Mouse (Mus musculus): ENCODE data around the gene Sost. TPM values are rescaled to one million over a fixed set of nuclear protein-coding genes. Genes with fewer than 3 reads are reported as not detected.

The Sost gene
- total RNA-seq, 2 experiments from 2014 or later: 3.0 TPM; not detected in 1

DNA sequence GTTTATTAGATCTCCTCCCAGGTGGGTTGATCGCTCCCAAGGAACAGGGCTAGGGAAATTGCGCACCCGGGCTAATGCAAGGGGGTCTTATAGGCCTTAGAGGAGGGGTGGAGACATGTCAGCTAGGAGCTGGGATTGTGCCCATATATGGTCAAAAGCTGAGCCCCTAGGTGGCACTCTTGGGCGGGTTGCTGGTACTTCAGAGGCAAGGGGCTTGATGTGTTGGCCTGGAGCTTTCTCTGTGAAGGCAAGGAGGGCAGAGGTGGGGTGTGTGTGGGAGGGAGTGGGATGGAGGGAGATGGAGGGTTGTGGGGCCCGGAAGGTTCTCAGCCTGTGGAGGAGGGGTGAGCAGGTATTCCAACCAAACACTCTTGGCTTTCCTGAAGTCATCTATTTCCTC lies 20.3 kb downstream of the Sost start:
- DNase-seq: no peak

DNA sequence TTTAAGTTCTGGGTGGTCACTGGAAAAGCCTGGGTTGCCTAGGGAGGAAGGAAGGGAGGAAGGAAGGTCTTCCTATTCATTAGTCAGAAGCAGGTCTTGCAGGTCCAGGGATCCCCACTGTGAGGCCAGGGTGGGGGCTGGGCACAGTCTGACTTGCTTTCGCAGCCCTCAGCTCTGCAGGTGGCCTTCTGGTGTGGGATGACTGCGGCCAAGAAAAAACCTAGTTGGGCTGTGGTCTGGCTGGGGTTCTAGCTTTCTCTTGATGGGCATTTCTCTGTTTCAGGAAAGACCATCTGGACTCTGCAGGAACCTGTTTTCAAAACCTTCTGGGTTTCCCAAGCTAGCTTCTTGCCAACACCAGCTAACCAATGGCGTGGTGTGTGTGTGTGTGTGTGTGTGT lies 23.8 kb downstream of the Sost start:
- no peak for DNase-seq

DNA sequence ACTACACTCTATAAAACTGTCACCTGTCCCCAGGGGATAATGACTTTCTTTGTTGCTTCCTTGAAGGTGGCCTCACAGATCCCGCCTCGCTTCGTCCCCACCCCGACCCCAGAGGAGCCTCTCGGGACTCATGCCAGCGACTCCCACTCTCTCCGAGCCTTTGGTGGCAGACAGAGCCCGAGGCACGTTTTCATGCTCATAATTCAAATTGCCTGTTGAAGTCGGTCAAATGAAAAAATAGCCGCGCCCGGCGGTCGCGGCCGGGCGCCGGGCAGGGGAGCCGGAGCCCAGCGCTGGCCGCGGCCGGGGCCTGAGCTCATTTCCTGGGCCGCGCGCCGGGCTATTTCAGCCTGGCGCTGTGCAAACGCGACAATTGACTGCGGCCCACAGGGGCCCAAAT lies 29.7 kb downstream of the Sost start:
- DNase-seq: peak; percentile 47

DNA sequence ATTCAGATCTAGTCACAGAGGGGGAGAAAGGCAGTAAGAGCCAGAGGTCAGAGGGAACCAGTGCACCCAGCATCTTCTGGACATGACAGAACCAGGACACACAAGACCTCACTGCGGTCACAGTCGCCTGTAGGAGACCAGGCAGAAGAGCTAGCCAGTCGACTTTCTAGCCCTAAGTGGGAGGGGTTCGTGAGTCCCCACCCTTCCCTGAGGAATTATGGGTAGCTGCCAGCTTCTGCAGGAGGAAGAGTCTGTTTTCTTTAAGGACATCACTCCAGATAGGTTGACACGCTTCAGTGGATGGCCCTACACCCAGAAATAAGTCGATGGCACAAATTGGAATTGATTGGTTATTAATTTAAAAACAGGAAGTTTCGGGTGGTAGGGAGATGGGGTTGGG lies 30.4 kb downstream of the Sost start:
- DNase-seq: no peak

DNA sequence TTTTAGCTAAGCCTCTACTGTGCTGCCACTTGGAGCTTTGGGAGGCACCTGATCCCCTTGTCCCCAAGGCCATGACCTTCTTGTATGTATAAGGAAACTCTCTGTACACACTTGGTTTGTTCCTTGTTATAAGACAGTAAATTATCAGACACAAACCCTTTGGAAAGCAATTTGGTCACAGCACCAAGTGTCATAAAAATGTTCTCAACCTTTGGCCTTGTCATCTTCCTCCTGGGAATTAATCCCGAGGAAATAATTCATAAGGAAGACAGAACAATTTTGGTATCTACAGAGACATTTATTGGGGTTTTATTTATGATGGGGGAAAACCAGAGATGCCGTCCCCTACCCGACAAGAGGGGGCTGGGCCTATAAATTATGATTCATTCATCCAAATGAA lies 31.1 kb downstream of the Sost start:
- no peak for DNase-seq

DNA sequence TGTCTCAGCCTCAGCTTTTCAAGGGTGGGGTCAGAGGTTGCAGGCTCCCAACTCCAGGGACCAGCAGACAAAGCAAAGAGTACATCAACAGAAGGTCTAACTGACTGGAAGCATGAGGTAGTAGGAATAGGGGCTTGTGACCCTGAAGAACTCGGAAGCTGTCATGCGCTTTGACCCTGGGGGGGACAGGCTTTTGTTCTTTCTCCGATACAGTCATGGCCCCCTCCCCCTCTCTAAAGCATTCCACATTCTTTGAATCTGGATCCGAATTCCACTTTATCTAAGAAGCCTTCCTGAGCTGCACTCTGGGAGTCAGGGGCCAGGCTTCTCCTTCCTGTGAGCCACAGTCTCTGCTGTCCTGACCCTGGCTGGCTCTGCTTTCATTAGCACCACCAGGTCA lies 34.8 kb downstream of the Sost start:
- DNase-seq: no peak

DNA sequence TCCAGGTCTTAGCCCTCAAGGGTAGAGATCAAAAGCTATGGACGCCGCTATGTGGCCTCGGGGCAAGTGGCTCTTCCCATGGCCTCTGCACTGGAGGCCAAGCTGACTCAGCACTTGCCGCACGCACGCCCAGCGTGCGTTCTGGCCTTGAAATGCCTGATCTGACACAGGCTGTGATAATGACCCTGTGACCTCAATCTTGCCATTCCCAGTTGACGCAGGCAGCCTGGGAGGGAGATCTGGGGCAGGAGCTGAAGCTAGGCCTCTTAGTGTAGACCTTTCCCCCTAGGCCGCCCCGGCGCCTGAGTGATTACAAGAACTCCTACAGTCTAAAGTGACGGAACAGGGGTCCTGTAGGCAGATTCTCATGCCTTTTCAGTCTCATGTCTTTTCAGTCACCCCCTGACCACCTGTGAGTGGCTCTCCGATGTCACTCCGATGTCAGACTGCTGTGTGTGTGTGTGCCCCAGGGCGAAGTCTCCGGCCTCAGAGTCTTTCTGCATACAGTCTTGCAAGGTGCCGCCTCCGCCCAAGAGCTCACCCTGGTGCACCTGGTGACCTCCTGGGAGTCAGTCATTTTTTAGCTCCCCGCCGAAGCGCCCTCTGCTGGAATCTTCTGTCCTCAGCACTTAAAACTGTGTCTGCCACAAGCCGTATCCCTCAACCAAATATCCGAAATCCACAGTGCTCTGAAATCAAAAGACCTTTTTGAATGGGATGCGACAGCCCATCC lies 38.6 kb downstream of the Sost start:
- DNase-seq: peak; percentile 81

DNA sequence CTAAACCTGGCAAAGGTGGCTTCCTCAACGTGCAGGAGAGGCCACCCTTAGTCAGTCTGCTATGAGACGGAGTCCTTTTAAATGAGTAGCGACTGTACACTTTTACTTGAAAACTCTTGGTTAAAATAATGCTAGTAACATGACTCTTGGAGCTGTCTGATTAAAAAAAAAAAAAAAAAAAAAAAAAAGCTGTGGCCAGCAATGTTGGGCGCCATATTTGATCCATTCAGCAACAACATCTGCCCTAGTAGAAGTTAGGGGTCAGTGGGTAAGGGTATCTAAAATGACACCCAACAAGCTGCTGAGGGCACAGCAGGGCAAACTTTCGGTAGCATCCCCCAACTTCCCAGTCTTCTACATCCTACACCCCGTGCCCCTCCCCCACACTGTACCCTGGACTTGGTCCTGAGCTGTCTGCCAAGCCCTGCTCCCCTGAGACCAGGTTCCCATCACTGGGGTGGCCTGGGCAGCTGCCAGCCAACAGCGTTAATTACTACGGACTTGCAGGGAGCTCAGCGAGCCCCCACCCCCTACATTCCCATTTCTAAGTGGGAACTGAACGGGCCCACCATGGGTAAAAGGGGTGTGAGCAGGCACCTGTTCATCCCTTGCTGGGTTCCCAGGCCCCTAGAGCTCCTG lies 39.7 kb downstream of the Sost start:
- peak; percentile 66 for DNase-seq

DNA sequence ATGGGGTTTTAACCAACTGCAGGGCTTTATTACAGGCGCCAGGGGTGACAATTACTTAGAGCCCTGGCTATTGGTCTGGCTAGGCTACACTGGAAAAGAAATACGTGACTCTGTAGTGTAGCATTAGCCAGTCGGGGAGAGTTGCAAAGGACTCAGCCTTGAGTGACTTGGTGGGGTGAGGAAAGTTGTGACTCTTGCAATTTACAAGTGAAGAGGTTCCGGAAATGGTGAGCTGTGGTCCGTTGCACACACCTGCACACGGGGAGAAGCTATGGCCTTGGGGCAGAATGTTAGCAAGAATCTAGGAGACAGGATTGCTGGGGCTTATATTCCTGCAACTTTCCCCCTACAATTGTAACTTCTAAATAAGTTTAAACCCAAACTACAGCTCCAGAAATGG lies 41.2 kb downstream of the Sost start:
- DNase-seq: no peak

DNA sequence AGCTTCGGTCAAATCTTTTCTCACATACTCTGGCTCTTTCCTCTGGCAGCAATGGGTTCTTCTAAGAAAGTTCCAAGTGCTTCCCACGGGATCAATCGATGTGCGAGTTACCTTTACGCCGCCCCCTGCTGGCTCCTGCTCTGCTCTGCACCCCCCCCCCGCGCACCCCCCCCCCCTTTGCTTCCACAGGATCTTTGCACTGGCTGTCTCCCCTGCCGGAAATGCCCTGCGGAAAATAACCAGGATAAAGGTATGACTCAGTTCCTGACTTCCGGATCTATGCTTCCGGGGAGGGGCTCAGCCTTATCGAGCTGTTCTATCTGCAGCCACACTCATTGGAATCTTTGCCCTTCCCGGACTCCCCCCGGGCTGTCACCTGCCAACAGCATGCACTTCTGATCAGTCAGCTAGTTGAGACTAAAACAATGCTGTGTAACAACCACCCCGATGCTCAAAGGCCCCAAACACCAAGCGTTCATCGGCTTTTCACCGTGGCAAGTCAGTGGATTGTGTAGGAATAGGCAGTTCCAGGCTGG lies 42.3 kb downstream of the Sost start:
- DNase-seq: no peak

DNA sequence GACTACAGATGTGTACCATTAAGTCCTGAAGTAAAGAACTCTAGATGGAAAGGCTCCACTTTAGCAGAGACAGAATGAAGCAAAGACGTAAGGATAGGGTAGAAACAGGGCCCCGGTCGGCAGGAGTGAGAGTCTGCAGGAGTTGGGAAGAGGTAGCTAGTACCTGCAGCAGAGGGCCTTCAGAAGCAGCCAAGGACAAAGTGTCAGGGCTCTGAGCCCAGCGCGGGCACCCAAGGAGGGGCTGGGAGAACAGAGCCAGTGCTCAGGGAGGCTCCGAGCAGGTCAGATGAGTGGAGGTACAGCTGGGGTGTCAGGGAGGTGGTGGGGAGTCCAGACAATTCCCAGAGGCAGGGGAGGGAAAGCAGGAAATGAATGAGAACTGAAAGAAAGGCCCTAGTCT lies 42.8 kb downstream of the Sost start:
- DNase-seq: no peak

DNA sequence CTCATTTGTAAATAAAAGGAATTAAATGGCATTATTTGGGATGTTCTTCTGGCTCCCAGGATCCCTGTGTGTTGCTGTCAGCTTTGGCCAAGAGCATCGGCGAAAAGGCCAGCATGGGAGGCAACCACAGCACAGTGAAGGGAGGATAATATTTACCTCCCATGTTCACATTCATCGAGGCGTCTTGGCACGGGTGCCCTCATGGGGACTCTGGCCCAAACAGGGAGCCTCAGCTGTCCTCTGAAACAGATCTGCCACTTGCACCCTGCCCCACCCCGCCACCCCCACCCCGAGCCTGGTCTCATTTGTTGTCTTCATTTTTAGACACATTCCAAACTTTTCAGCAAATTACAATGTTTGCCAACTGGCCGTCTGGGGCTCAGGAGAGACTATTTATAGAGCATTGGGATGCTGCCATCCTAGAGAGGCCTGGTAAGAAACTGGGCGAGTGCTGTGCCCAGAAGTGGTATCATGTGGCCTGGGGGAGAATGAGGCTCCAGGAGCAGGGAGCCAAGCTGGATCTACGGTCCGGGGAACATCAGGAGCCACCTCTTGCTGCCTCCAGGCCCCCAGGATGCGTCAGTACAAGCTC lies 45.4 kb downstream of the Sost start:
- peak; percentile 31 for DNase-seq

DNA sequence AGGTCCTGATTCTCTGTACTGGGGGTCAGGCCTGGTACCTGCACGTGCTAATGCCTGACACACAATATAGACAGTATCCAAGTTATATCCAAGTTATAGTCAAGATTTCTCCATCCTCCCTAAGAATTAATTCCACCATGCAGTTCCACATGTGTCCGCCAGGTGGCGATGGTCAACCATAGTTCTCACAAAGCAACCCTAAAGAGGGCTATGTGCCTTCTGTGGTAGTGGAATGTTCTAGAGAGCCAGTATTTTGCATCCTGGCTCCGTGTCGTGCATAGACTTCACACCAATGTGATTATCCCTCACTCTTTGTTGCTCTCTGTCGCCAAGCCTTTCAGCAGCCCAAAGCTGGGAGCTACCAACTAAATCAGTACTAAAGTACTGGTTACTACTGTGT lies 47.2 kb downstream of the Sost start:
- peak; percentile 88 for DNase-seq

DNA sequence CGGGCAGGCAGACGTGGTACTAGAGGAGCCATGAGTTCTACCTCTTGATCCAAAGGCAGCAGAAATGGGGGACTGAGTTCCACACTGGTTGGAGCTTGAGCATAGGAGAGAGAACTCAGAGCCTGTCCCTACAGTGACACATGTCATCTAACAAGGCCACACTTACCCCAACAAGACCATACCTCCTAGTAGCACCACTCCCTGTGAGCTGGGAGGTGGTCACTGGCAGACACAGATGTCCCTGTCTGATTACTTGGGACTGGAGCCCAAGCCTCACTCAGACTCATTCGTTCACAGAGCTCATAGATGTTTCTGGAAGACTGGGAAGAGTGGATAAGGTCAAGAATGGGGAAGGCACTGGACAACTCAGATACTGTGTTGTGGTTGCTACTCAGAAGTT lies 48.2 kb downstream of the Sost start:
- DNase-seq: no peak

DNA sequence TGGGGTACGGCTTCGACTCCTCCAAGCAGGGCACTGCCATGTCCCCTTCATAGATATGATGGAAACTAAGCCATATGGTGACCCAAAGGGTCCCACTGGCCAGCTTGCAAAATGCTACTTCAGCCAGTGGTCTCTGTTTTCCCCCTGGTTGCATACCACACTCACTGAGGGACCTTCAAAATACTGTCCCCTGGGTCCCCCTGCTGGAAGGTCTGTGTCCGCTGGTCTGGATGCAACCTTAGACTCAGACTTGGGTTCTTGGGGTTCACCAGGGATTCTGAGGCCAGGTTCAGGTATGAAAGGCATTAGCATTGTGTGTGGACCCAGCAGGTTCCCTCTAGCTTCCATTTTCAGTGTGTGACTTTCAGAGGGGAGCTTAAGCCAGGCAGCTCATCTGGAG lies 50.0 kb downstream of the Sost start:
- no peak for DNase-seq

DNA sequence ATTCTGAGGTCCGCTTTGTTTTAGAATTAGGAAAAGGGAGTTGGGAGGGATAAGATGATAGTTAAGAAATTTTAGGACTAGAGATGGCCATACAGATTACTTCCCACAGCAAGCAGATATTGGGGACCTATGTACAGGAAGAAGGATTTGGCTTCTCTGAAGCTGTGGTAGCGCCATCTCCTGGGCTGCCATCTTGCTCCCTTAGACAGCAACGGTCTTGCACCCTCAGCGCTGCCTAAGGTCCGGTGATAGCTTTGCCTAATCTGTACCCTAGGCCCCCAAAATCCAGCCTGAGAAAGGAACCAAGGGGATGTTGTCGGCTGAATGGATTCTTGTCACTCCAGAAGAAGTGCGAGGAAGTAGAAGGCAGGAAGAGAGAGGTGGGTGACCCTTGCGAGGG lies 53.2 kb downstream of the Sost start:
- no peak for DNase-seq

Other genes starting within 250 kb of the Sost start
- 10 to 100 TPM; 23.6 to 24.4 TPM for gene Dhx8, start 234.1 kb downstream of the Sost start, total RNA-seq (2021)
- 1 to 10 TPM; 3.2 to 3.9 TPM for gene Etv4, start 181.6 kb downstream of the Sost start, total RNA-seq (2021)
- gene Meox1, start 72.6 kb downstream of the Sost start, total RNA-seq (2021): 10 to 100 TPM; 10.1 to 11.0 TPM
- gene Cfap97d1, start 17.3 kb upstream of the Sost start, total RNA-seq (2021): not detected
- gene Dusp3, start 20.0 kb upstream of the Sost start, total RNA-seq (2021): 10 to 100 TPM; 93.3 to 96.3 TPM
- gene Mpp3, start 61.4 kb upstream of the Sost start, total RNA-seq (2021): 10 to 100 TPM; 11.8 to 16.0 TPM
- 10 to 100 TPM; 44.1 to 53.0 TPM for gene Cd300lg, start 74.5 kb upstream of the Sost start, total RNA-seq (2021)
- 10 to 100 TPM in 1 of 2 experiments, 1 to 10 TPM in 1; 8.7 to 10.3 TPM for gene Mpp2, start 121.5 kb upstream of the Sost start, total RNA-seq (2021)
- gene Ppy, start 134.3 kb upstream of the Sost start, total RNA-seq (2021): not detected
- gene Pyy, start 140.8 kb upstream of the Sost start, total RNA-seq (2021): not detected
- 1 to 10 TPM; 2.4 to 6.6 TPM for gene Nags, start 178.5 kb upstream of the Sost start, total RNA-seq (2021)
- 10 to 100 TPM; 13.9 to 14.8 TPM for gene Tmem101, start 189.4 kb upstream of the Sost start, total RNA-seq (2021)
- gene Lsm12, start 218.3 kb upstream of the Sost start, total RNA-seq (2021): 10 to 100 TPM; 77.5 to 80.8 TPM
- 10 to 100 TPM; 72.3 to 74.7 TPM for gene G6pc3, start 222.6 kb upstream of the Sost start, total RNA-seq (2021)